Mouse (Mus musculus) ES-Bruce4 (cell line): Measurements from ENCODE around the gene Kctd13. TPM values are rescaled to one million over a fixed set of nuclear protein-coding genes. Genes with fewer than 3 reads are reported as not detected.

Source experiments
- H3K27ac ChIP-seq: 2 replicates; pipeline ENCODE4 v1.5.1; 2012; ENCODE audit warnings: low read length, inconsistent platforms; ENCODE audit not compliant: insufficient read depth
- H3K27me3 ChIP-seq: 2 replicates; pipeline ENCODE4 v1.6.1; 2012; ENCODE audit warnings: mild to moderate bottlenecking, low read length, inconsistent platforms; ENCODE audit not compliant: control insufficient read depth, poor library complexity, insufficient read depth, severe bottlenecking
- H3K36me3 ChIP-seq: 2 replicates; pipeline ENCODE4 v1.6.1; 2012; ENCODE audit warnings: inconsistent platforms, mild to moderate bottlenecking, low read length, moderate library complexity; ENCODE audit not compliant: control insufficient read depth, poor library complexity, insufficient read depth, severe bottlenecking
- H3K4me1 ChIP-seq: one replicate; pipeline ENCODE4 v1.8.1; 2011; ENCODE audit warnings: low read length; ENCODE audit not compliant: control insufficient read depth, insufficient read depth
- H3K4me3 ChIP-seq: 2 replicates; pipeline ENCODE4 v1.5.1; 2011; ENCODE audit warnings: low read depth, mild to moderate bottlenecking, low read length
- H3K9ac ChIP-seq: 2 replicates; pipeline ENCODE4 v1.6.1; 2012; ENCODE audit warnings: low read depth, mild to moderate bottlenecking, inconsistent platforms; ENCODE audit not compliant: poor library complexity, severe bottlenecking
- H3K9me3 ChIP-seq: replicated peaks from 2 replicates; pipeline ENCODE4 v1.6.1; 2012; ENCODE audit warnings: mild to moderate bottlenecking, low read length, inconsistent platforms; ENCODE audit not compliant: control insufficient read depth, poor library complexity, insufficient read depth, severe bottlenecking
- CTCF ChIP-seq: IDR thresholded peaks from one replicate; pipeline ENCODE4 v1.8.1; 2011; ENCODE audit warnings: low read depth, low read length
- EP300 ChIP-seq: IDR thresholded peaks from 2 replicates; pipeline ENCODE4 v1.6.1; 2011; ENCODE audit warnings: low read depth, low read length; ENCODE audit not compliant: insufficient read depth
- POLR2A ChIP-seq: IDR thresholded peaks from one replicate; pipeline ENCODE4 v1.8.1; 2011; ENCODE audit warnings: low read length; ENCODE audit not compliant: insufficient read depth
- polyA plus RNA-seq: library from polyadenylated mRNA; stranded (reverse); fragments of >200 nt; gene quantifications from 2 replicates; pipeline ENCODE4 v1.2.4, GENCODE M21; 2011; ENCODE audit warnings: low read depth; ENCODE audit not compliant: missing spikeins, insufficient read depth, insufficient read length

Gene Kctd13
- polyA plus RNA-seq, 1 experiment, result 26.8 TPM

GRCm38 (mm10) chr7:126932652-126933051 is 4.0 kb downstream of the Kctd13 start:
- Histone ChIP-seq H3K9me3 (no peaks in the 10 kb centered on the region), H3K27ac (no peak overlapping the region), H3K4me3 (no peak overlapping the region), H3K27me3 (no peaks in the 10 kb centered on the region), H3K36me3 (peaks cover 34% of the 10 kb centered on the region), H3K4me1 (peaks cover 2% of the 10 kb centered on the region), H3K9ac (no peak overlapping the region)
- no peak for TF ChIP-seq EP300
- TF ChIP-seq CTCF, result no peak
- no peak for TF ChIP-seq POLR2A

GRCm38 (mm10) chr7:126941171-126941570 is 12.5 kb downstream of the Kctd13 start:
- H3K9ac ChIP-seq, result no peak overlapping the region
- peaks cover 4% of the 10 kb centered on the region for H3K4me1 ChIP-seq
- H3K27me3 ChIP-seq, result no peaks in the 10 kb centered on the region
- peak overlapping the region; percentile 12; the same call in 1 of the 2 replicates for H3K27ac ChIP-seq
- no peaks in the 10 kb centered on the region for H3K9me3 ChIP-seq
- peaks cover 11% of the 10 kb centered on the region for H3K36me3 ChIP-seq
- TF ChIP-seq EP300 (no peak), CTCF (no peak), POLR2A (no peak)
- no peak overlapping the region for H3K4me3 ChIP-seq

- H3K4me1 ChIP-seq, result peaks cover 4% of the 10 kb centered on the region
- H3K9ac ChIP-seq, result no peak overlapping the region
- peaks cover 7% of the 10 kb centered on the region for H3K36me3 ChIP-seq
- no peak overlapping the region for H3K27ac ChIP-seq
- H3K4me3 ChIP-seq, result no peak overlapping the region
- no peaks in the 10 kb centered on the region for H3K27me3 ChIP-seq
- H3K9me3 ChIP-seq, result no peaks in the 10 kb centered on the region
- TF ChIP-seq EP300 (no peak), POLR2A (no peak), CTCF (no peak)
Measured at GRCm38 (mm10) chr7:126941801-126942200, 13.1 kb downstream of the Kctd13 start.

GRCm38 (mm10) chr7:126946530-126946929 is 17.9 kb downstream of the Kctd13 start:
- Histone ChIP-seq H3K27ac (no peak overlapping the region), H3K36me3 (no peaks in the 10 kb centered on the region), H3K9ac (no peak overlapping the region), H3K27me3 (no peaks in the 10 kb centered on the region), H3K4me3 (no peak overlapping the region), H3K4me1 (peaks cover 2% of the 10 kb centered on the region), H3K9me3 (no peaks in the 10 kb centered on the region)
- TF ChIP-seq CTCF, result peak; percentile 80
- TF ChIP-seq EP300, result no peak

- Histone ChIP-seq H3K9ac (no peak overlapping the region), H3K27ac (no peak overlapping the region), H3K4me1 (no peaks in the 10 kb centered on the region), H3K27me3 (no peaks in the 10 kb centered on the region), H3K36me3 (no peaks in the 10 kb centered on the region), H3K4me3 (no peak overlapping the region), H3K9me3 (no peaks in the 10 kb centered on the region)
- TF ChIP-seq EP300 (no peak), POLR2A (no peak), CTCF (no peak)
Measured at GRCm38 (mm10) chr7:126948626-126949025, 19.9 kb downstream of the Kctd13 start.

GRCm38 (mm10) chr7:126949403-126949792 is 20.7 kb downstream of the Kctd13 start, which contains the start of gene Asphd1:
Gene Asphd1, minus strand, starts transcription at chr7:126949582.
- Histone ChIP-seq H3K4me1 (no peaks in the 10 kb centered on the region), H3K27ac (no peak within 1 kb of the TSS), H3K4me3 (peak within 1 kb of the TSS; percentile 48), H3K36me3 (no peaks in the 10 kb centered on the region), H3K9me3 (no peaks in the 10 kb centered on the region), H3K27me3 (no peaks in the 10 kb centered on the region), H3K9ac (peak within 1 kb of the TSS; percentile 13)
- TF ChIP-seq EP300, result no peak
- no peak for TF ChIP-seq POLR2A
- no peak for TF ChIP-seq CTCF
